In genomic region chr9:36932950-36933812, GRCm38 (mm10) we compare ENCODE assay signal across 11 mouse cellular contexts.
DNase-seq lines count a peak whose midpoint lies in the region; ATAC-seq and TF ChIP-seq lines count a peak whose summit lies in the region.
"Had no signal": no experiment of that assay in that cellular context is flagged by ENCODE, and none has a peak within 500 bp of the region (broad histone marks: within the 10 kb centered on the region; RNA-seq: fewer than 3 reads in every experiment).

No protein-coding gene starts in this region.

- DNase-seq in hindbrain, embryonic 11.5 days (ENCODE audit: low spot score), result no peak
- DNase-seq in hindbrain, embryonic 10.5 days (ENCODE audit: low spot score), result no peak
- DNase-seq in lung, postnatal 10 days, result no peak
- peak; percentile 54 for DNase-seq in limb, embryonic 14.5 days (ENCODE audit: low spot score)
- DNase-seq in stomach, postnatal 0 days (ENCODE audit: low spot score), result no peak
- DNase-seq in gastrocnemius, adult 8-10 months (ENCODE audit: low spot score in 2 of 2), result no peak
- DNase-seq in right cerebral cortex, adult 2 months (ENCODE audit: low spot score in 2 of 2), result no peak

- TF ChIP-seq POLR2A in limb, embryonic 14.5 days (IDR thresholded peaks at IDR 0.05; ENCODE audit: borderline replicate concordance, extremely low read depth, insufficient read depth, insufficient read length), result no peak

- WGBS in hindbrain, embryonic 11.5 days, result 73% methylated on average over 12 of the region's 12 CpGs
- 73% methylated on average over 12 of the region's 12 CpGs for WGBS in hindbrain, embryonic 10.5 days
- WGBS in lung, embryonic 16.5 days, result 74% methylated on average over 12 of the region's 12 CpGs
- WGBS in limb, embryonic 14.5 days, result 29% methylated on average over 12 of the region's 12 CpGs
- 64% methylated on average over 12 of the region's 12 CpGs for WGBS in stomach, postnatal 0 days

- no peak for TF ChIP-seq CTCF in stomach, postnatal 0 days (IDR thresholded peaks at IDR 0.05; ENCODE audit: low read depth)

- no peaks in the 10 kb centered on the region for H3K27me3 ChIP-seq in hindbrain, embryonic 11.5 days (ENCODE audit: control insufficient read depth, insufficient read depth, low read length)
- H3K27me3 ChIP-seq in hindbrain, embryonic 10.5 days (ENCODE audit: insufficient read depth, poor library complexity, severe bottlenecking), result no peaks in the 10 kb centered on the region
- no peaks in the 10 kb centered on the region for H3K27me3 ChIP-seq in lung, embryonic 16.5 days (ENCODE audit: control insufficient read depth, insufficient read depth, low read depth, low read length)
- H3K27me3 ChIP-seq in limb, embryonic 14.5 days (ENCODE audit: control insufficient read depth, insufficient read depth, low read length), result peaks cover 70% of the 10 kb centered on the region
- H3K27me3 ChIP-seq in stomach, postnatal 0 days (ENCODE audit: control insufficient read depth, insufficient read depth, low read length), result no peaks in the 10 kb centered on the region
- H3K27me3 ChIP-seq: embryonic facial prominence, embryonic 13.5 days; heart, embryonic 12.5 days had no signal

- no peak overlapping the region for H3K4me3 ChIP-seq in hindbrain, embryonic 11.5 days (ENCODE audit: low read depth, low read length)
- H3K4me3 ChIP-seq in hindbrain, embryonic 10.5 days, result no peak overlapping the region
- H3K4me3 ChIP-seq in lung, embryonic 16.5 days (ENCODE audit: low read length), result no peak overlapping the region
- no peak overlapping the region for H3K4me3 ChIP-seq in limb, embryonic 14.5 days (replicated peaks; ENCODE audit: low read length)
- no peak overlapping the region for H3K4me3 ChIP-seq in stomach, postnatal 0 days (ENCODE audit: low read depth, low read length)
- H3K4me3 ChIP-seq: embryonic facial prominence, embryonic 13.5 days; heart, embryonic 12.5 days had no signal

- H3K9ac ChIP-seq in hindbrain, embryonic 11.5 days (ENCODE audit: low read depth, low read length), result no peak overlapping the region
- no peak overlapping the region for H3K9ac ChIP-seq in lung, embryonic 16.5 days (ENCODE audit: low read length)
- no peak overlapping the region for H3K9ac ChIP-seq in limb, embryonic 14.5 days (ENCODE audit: low read depth, low read length, severe bottlenecking)
- H3K9ac ChIP-seq in stomach, postnatal 0 days (ENCODE audit: low read length), result no peak overlapping the region
- H3K9ac ChIP-seq: heart, embryonic 12.5 days had no signal

- no peak for TF ChIP-seq EP300 in stomach, postnatal 0 days (optimal IDR thresholded peaks at IDR 0.05)

- no peaks in the 10 kb centered on the region for H3K4me1 ChIP-seq in hindbrain, embryonic 11.5 days (replicated peaks; ENCODE audit: control insufficient read depth, insufficient read depth, low read length)
- peaks cover 16% of the 10 kb centered on the region for H3K4me1 ChIP-seq in hindbrain, embryonic 10.5 days (replicated peaks)
- peaks cover 5% of the 10 kb centered on the region; the same call in 1 of the 2 replicates for H3K4me1 ChIP-seq in lung, embryonic 16.5 days (replicated peaks; ENCODE audit: control insufficient read depth, insufficient read depth, low read length)
- H3K4me1 ChIP-seq in limb, embryonic 14.5 days (ENCODE audit: control insufficient read depth, insufficient read depth, low read length), result peaks cover 15% of the 10 kb centered on the region
- no peaks in the 10 kb centered on the region for H3K4me1 ChIP-seq in stomach, postnatal 0 days (replicated peaks; ENCODE audit: control insufficient read depth, insufficient read depth)

- no peaks in the 10 kb centered on the region for H3K9me3 ChIP-seq in hindbrain, embryonic 11.5 days (ENCODE audit: control insufficient read depth, low read length)
- peaks cover 4% of the 10 kb centered on the region for H3K9me3 ChIP-seq in hindbrain, embryonic 10.5 days
- no peaks in the 10 kb centered on the region; the same call in 1 of the 2 replicates for H3K9me3 ChIP-seq in lung, embryonic 16.5 days (ENCODE audit: control insufficient read depth, low read length)
- no peaks in the 10 kb centered on the region; the same call in 1 of the 2 replicates for H3K9me3 ChIP-seq in limb, embryonic 14.5 days (ENCODE audit: control insufficient read depth, low read length)
- H3K9me3 ChIP-seq in stomach, postnatal 0 days (ENCODE audit: control insufficient read depth, low read length), result no peaks in the 10 kb centered on the region

- no peak overlapping the region for H3K4me2 ChIP-seq in hindbrain, embryonic 11.5 days (replicated peaks; ENCODE audit: low read depth, low read length)
- H3K4me2 ChIP-seq in lung, embryonic 16.5 days (ENCODE audit: low read depth, low read length), result no peak overlapping the region
- no peak overlapping the region for H3K4me2 ChIP-seq in limb, embryonic 14.5 days (replicated peaks; ENCODE audit: low read depth, low read length, severe bottlenecking)
- no peak overlapping the region for H3K4me2 ChIP-seq in stomach, postnatal 0 days (replicated peaks; ENCODE audit: low read depth)

- ATAC-seq in hindbrain, embryonic 11.5 days (ENCODE audit: low FRiP score), result peak; percentile 34; the same call in 1 of the 2 replicates
- ATAC-seq in lung, embryonic 16.5 days (ENCODE audit: low read depth), result 0 out of 2 replicates have a peak, but pooled peaks have one; percentile 4
- peak; percentile 78 for ATAC-seq in limb, embryonic 14.5 days (ENCODE audit: low FRiP score, low read depth)
- peak; percentile 18; the same call in 1 of the 2 replicates for ATAC-seq in stomach, postnatal 0 days (ENCODE audit: low FRiP score, low TSS enrichment)
- ATAC-seq: CD4-positive, CD25-positive, alpha-beta regulatory T cell, adult 4 months had no signal

- no peak overlapping the region for H3K27ac ChIP-seq in hindbrain, embryonic 11.5 days (ENCODE audit: low read depth, low read length)
- H3K27ac ChIP-seq in hindbrain, embryonic 10.5 days, result no peak overlapping the region
- no peak overlapping the region for H3K27ac ChIP-seq in lung, embryonic 16.5 days (ENCODE audit: low read length)
- no peak overlapping the region for H3K27ac ChIP-seq in limb, embryonic 14.5 days (replicated peaks; ENCODE audit: low read depth, low read length)
- H3K27ac ChIP-seq in stomach, postnatal 0 days (replicated peaks), result no peak overlapping the region
- H3K27ac ChIP-seq: embryonic facial prominence, embryonic 13.5 days had no signal

- H3K36me3 ChIP-seq in hindbrain, embryonic 11.5 days (ENCODE audit: control insufficient read depth, insufficient read depth, low read length), result no peaks in the 10 kb centered on the region
- peaks cover 25% of the 10 kb centered on the region for H3K36me3 ChIP-seq in hindbrain, embryonic 10.5 days
- peaks cover 8% of the 10 kb centered on the region; the same call in 1 of the 2 replicates for H3K36me3 ChIP-seq in lung, embryonic 16.5 days (ENCODE audit: control insufficient read depth, insufficient read depth, low read length)
- H3K36me3 ChIP-seq in limb, embryonic 14.5 days (ENCODE audit: control insufficient read depth, insufficient read depth, low read length), result no peaks in the 10 kb centered on the region
- no peaks in the 10 kb centered on the region for H3K36me3 ChIP-seq in stomach, postnatal 0 days (ENCODE audit: control insufficient read depth, insufficient read depth, low read length)

Comparison
In these comparisons a context has a peak if more than half of its experiments do, and no peak if none do; other contexts are left out.
1. ATAC-seq: peak in every context shown above with its lines; median percentile 78 in limb, embryonic 14.5 days; 34 in hindbrain, embryonic 11.5 days; 18 in stomach, postnatal 0 days; 4 in lung, embryonic 16.5 days.